Mouse (Mus musculus) midbrain, embryonic 13.5 days (tissue): ENCODE data around the gene 1700122O11Rik. TPM values are rescaled to one million over a fixed set of nuclear protein-coding genes. Genes with fewer than 3 reads are reported as not detected.

ENCODE experiments used
- ATAC-seq: fragments of 200-750 bp; cut with Nextera tagmentation; 2 replicates; pipeline ENCODE4 v1.8.0; 2017; ENCODE audit warnings: mild to moderate bottlenecking, moderate TSS enrichment, moderate library complexity
- H3K27ac ChIP-seq: fragments of 300-500 bp; sonication (generic); 2 replicates; pipeline ENCODE4 v1.5.1; 2015; ENCODE audit warnings: inconsistent platforms, mild to moderate bottlenecking, moderate library complexity
- H3K27me3 ChIP-seq: fragments of 300-500 bp; sonication (generic); 2 replicates; pipeline ENCODE4 v1.6.1; 2015; ENCODE audit warnings: mild to moderate bottlenecking, inconsistent platforms
- H3K36me3 ChIP-seq: fragments of 300-500 bp; sonication (generic); 2 replicates; pipeline ENCODE4 v1.6.1; 2015; ENCODE audit warnings: mild to moderate bottlenecking, inconsistent platforms
- H3K4me1 ChIP-seq: fragments of 300-500 bp; sonication (generic); replicated peaks from 2 replicates; pipeline ENCODE4 v1.6.1; 2015; ENCODE audit warnings: inconsistent platforms
- H3K4me2 ChIP-seq: fragments of 300-500 bp; sonication (generic); replicated peaks from 2 replicates; pipeline ENCODE4 v1.6.1; 2015; ENCODE audit warnings: moderate library complexity, mild to moderate bottlenecking, inconsistent platforms
- H3K4me3 ChIP-seq: fragments of 300-500 bp; sonication (generic); replicated peaks from 2 replicates; pipeline ENCODE4 v1.5.1; 2015; ENCODE audit warnings: mild to moderate bottlenecking, inconsistent platforms
- H3K9ac ChIP-seq: fragments of 300-500 bp; sonication (generic); replicated peaks from 2 replicates; pipeline ENCODE4 v1.6.1; 2015; ENCODE audit warnings: mild to moderate bottlenecking, inconsistent platforms
- H3K9me3 ChIP-seq: fragments of 300-500 bp; sonication (generic); 2 replicates; pipeline ENCODE4 v1.6.1; 2016; ENCODE audit warnings: mild to moderate bottlenecking, inconsistent platforms
- WGBS: fragments of 180-500 bp; shearing (Covaris S2); methylation state at CpG from one replicate; pipeline ENCODE4 v1.1.7; 2015; 5-methylcytosine and 5-hydroxymethylcytosine counted together
- polyA plus RNA-seq: library from polyadenylated mRNA; unstranded; fragments of >200 nt; fragmentation: Nextera tagmentation; extraction: Ambion mirVana; gene quantifications from 2 replicates; pipeline ENCODE4 v1.2.1, GENCODE M21; 2015

1700122O11Rik gene
- polyA plus RNA-seq = not detected in 2 replicates

DNA sequence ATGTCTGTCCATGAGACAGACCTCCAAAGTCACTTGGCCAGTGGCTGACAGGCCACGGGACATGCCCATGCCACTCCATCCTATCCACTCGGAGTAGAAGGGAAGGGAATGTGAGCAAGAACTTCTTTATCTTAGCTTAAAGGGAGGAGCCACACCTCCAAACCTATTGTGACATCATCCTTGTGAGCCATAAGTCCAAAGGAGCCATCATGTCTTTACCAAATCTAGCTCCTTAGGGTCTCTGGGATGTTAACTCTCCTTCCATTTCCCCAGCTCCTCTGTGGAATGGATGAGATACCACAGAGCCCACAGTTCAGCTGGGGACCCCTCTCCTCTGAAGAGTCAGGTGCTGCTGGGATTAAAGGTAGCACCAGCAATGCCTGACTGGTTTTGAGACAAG lies at the start of gene 1700122O11Rik:
Gene 1700122O11Rik (minus strand): TSS at position 101 of the 400 bp plus-strand sequence.
- 95% methylated on average over 2 of the region's 2 CpGs for WGBS
- peaks cover 22% of the 10 kb centered on the region for H3K27me3 ChIP-seq
- peaks cover 30% of the 10 kb centered on the region for H3K4me1 ChIP-seq
- H3K4me3 ChIP-seq = no peak within 1 kb of the TSS
- no peaks in the 10 kb centered on the region for H3K9me3 ChIP-seq
- ATAC-seq = no peak
- no peak within 1 kb of the TSS for H3K9ac ChIP-seq
- no peaks in the 10 kb centered on the region for H3K36me3 ChIP-seq
- H3K27ac ChIP-seq = no peak within 1 kb of the TSS
- no peak within 1 kb of the TSS for H3K4me2 ChIP-seq

DNA sequence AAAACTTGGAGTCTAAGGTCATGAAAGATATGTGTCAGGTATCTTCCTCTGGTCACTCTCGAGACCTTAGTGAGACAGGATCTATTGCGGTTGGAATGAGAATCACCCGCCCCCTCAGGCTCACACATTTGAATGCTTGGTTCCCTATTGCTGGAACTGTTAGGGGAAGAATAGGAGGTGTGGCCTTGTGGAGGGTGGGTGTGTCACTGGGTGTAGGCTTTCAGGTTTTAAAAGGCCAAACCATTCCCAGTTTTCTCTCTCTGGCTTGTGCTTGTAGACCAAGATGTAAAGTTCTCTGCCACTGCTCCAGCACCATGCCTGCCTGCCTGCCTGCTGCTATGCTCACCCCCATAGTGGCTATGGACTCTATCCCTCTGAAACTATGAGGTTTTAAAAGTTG lies 42.5 kb upstream of the 1700122O11Rik start:
- WGBS = 65% methylated on average over 3 of the region's 3 CpGs

DNA sequence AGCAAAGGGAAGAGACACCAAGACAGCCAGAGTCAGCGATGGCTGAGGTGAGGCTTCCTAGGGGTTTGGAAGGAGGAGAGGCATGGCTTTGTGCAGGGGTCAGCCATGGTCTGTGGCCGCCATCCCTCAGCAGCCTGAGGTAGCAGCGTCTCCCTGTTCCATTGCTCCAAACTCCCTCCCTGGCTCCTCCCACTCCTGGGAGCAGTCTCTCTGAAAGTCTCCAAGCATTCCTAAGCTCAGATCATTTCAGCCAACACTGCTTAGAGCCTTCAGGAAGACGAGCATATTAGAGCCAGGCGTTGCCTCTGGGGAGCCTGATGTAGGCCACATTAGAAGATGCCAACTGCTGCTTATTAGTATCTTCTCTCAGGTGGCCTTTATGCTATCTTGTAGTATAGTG lies 29.6 kb upstream of the 1700122O11Rik start:
- Histone ChIP-seq H3K9ac (no peak overlapping the region), H3K4me2 (no peak overlapping the region), H3K27ac (no peak overlapping the region), H3K36me3 (no peaks in the 10 kb centered on the region), H3K27me3 (0 out of 2 replicates have a peak, but pooled peaks cover 4% of the 10 kb centered on the region), H3K4me3 (no peak overlapping the region), H3K4me1 (peaks cover 22% of the 10 kb centered on the region), H3K9me3 (peaks cover 6% of the 10 kb centered on the region)
- 24% methylated on average over 5 of the region's 5 CpGs for WGBS
- no peak for ATAC-seq

More for the DNA sequence above, 42.5 kb upstream of the 1700122O11Rik start:
- Histone ChIP-seq H3K27ac (no peak overlapping the region), H3K4me1 (no peaks in the 10 kb centered on the region), H3K36me3 (no peaks in the 10 kb centered on the region), H3K27me3 (no peaks in the 10 kb centered on the region), H3K4me3 (no peak overlapping the region), H3K9me3 (no peaks in the 10 kb centered on the region), H3K4me2 (no peak overlapping the region), H3K9ac (no peak overlapping the region)
- ATAC-seq = no peak

DNA sequence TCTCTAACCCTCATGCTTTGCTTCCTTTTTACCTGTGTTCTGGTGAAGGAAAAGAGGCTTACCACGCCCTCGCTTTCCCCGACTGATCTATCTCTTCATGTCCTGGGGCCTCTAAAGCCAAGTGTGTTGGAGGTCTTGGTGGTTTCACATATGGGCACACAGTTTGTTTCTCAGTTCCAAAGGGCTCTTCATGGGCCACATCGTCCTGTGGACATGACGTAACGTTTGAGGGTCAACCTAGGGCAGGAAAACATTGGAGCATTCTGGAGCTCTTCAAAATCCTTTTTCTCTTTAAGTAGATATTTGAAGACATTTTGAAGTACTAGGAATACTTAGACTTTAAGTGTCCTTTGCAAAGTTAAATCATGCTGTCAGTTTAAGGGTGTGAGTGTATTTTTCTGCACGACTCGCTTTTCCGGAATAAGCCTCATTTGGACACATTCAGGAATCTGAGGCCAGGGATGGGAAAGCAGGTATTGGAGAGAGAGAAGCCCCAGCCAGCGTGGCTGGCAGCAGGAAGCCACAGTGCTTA lies 29.1 kb upstream of the 1700122O11Rik start:
- Histone ChIP-seq H3K4me3 (no peak overlapping the region), H3K27ac (no peak overlapping the region), H3K36me3 (no peaks in the 10 kb centered on the region), H3K4me1 (peaks cover 25% of the 10 kb centered on the region), H3K9ac (no peak overlapping the region), H3K9me3 (peaks cover 6% of the 10 kb centered on the region), H3K4me2 (no peak overlapping the region), H3K27me3 (0 out of 2 replicates have a peak, but pooled peaks cover 4% of the 10 kb centered on the region)
- 67% methylated on average over 10 of the region's 10 CpGs for WGBS
- ATAC-seq = no peak

DNA sequence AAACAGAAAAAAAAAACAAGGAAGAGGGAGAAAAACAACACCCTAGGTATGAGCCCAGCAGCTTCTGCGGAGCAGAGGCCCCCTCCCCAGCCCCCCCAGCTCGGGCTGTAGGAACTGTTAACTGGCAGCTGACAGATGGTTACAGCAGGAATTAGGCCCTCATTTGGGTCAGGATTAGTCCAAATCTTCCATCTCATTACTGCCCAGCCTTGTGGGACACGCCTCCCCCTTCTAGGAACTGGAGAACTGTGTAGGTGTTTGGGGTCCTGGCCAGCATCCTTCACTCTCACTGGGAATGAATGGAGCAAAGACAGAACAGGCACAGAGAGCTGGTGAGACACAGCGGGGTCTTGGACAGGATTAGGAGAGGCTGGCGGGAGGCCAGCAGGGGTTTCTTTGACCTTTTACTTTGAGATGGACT lies 27.0 kb upstream of the 1700122O11Rik start:
- H3K9ac ChIP-seq = no peak overlapping the region
- H3K4me3 ChIP-seq = no peak overlapping the region
- H3K4me1 ChIP-seq = peaks cover 32% of the 10 kb centered on the region
- no peaks in the 10 kb centered on the region for H3K9me3 ChIP-seq
- peak; percentile 46 for ATAC-seq
- H3K4me2 ChIP-seq = 0 out of 2 replicates have a peak overlapping the region, but pooled peaks have one; percentile 11
- 15% methylated on average over 5 of the region's 5 CpGs for WGBS
- 0 out of 2 replicates have a peak, but pooled peaks cover 4% of the 10 kb centered on the region for H3K27me3 ChIP-seq
- H3K27ac ChIP-seq = no peak overlapping the region; the same call in 1 of the 2 replicates
- H3K36me3 ChIP-seq = no peaks in the 10 kb centered on the region

DNA sequence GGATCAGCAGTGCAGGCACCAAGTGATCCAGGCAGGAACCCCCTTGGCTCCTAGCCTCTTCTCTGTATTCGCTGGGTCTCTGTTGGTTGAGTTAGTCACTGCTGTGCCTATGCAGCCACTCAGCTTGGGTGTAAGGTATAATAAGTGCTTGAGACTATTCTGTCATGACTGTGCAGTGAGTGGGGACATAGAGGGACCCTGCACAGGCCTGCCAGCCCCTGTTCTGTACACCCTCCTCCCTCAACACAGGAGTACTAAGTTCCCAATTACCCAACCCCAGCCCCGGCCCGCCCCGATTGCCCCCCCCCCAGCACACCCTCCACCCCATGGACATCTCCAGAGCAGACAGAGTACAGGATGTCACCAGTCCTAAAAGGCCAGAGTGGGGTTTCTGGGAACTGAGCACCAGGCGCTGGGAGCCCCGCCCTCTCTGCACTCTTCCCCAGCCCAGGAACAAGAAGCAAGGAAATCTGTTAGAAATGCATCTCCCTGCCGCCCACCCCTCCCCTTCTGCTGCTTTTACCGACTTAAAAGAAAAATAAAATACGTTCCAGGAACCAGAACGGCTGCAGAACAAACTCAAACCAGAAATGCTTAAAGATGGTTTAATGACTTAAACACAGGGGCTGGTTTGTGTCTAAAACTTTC lies 26.2 kb upstream of the 1700122O11Rik start:
- H3K4me1 ChIP-seq = peaks cover 32% of the 10 kb centered on the region
- H3K4me3 ChIP-seq = no peak overlapping the region
- peaks cover 6% of the 10 kb centered on the region; the same call in 1 of the 2 replicates for H3K27me3 ChIP-seq
- peak; percentile 57; the same call in 1 of the 2 replicates for ATAC-seq
- no peaks in the 10 kb centered on the region for H3K36me3 ChIP-seq
- no peak overlapping the region for H3K27ac ChIP-seq
- no peak overlapping the region for H3K4me2 ChIP-seq
- WGBS = 37% methylated on average over 10 of the region's 10 CpGs
- no peaks in the 10 kb centered on the region for H3K9me3 ChIP-seq
- no peak overlapping the region for H3K9ac ChIP-seq

DNA sequence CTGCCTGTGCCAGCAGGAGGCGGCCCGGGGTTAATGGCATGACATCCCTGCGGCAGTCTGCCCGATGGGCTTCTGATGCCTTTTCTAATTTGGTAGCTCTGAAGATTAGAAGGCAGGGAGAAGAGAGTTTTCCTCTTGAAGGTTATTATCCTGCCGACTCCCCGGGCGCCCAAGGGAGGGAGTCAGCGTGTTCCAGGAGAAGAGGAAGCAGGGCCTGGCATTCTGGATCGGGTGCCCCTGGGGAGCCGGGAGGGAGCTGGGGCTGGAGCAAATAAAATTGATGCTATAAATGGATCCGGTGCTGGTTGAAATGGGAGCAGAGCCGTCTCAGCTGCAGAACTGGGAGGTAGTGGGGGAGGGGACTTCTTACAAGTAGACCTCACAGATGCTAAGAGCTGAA lies 19.3 kb upstream of the 1700122O11Rik start:
- H3K4me2 ChIP-seq = peak overlapping the region; percentile 26
- no peak overlapping the region for H3K4me3 ChIP-seq
- WGBS = 3% methylated on average over 12 of the region's 12 CpGs
- H3K9ac ChIP-seq = no peak overlapping the region
- H3K27me3 ChIP-seq = peaks cover 17% of the 10 kb centered on the region
- H3K9me3 ChIP-seq = no peaks in the 10 kb centered on the region
- H3K36me3 ChIP-seq = no peaks in the 10 kb centered on the region
- H3K27ac ChIP-seq = peak overlapping the region; percentile 66
- H3K4me1 ChIP-seq = peaks cover 36% of the 10 kb centered on the region
- ATAC-seq = peak; percentile 28; the same call in 1 of the 2 replicates

DNA sequence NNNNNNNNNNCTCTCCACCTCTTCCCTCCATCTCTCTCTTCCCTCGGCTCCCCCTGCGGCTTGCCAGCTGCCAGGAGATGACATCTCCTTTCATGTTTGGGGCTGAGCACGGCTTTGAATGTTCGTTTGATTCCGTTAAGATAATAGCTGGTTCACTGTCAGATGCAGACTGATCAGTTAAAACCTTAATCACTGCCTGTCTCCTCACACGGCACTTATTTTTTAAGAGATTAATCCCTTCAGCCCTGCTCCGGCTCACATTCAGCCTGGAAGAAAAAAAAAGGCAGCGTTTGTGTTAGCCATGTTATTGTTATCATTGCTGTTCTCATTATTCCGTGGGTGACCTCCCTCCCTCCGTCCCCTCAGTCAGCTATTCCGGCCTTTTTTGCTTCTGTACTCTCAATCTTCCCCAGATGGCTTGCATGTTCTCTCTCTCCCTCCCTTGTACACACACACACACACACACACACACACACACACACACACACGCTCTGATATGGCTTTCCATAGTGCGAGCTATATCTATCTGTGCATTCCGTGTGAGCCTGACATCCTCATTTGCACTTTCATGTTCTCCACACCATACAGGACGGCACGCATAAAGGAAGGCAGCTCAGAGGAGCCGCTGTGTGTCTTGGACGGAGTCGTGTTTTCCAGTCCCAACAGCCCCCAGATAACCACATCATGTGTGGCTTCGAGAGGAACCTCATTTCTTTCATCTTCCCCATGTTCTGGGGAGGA lies 17.2 kb upstream of the 1700122O11Rik start:
- Histone ChIP-seq H3K27me3 (peaks cover 17% of the 10 kb centered on the region), H3K27ac (peak overlapping the region; percentile 77), H3K4me1 (peaks cover 26% of the 10 kb centered on the region), H3K4me2 (peak overlapping the region; percentile 34), H3K4me3 (no peak overlapping the region), H3K9me3 (no peaks in the 10 kb centered on the region), H3K9ac (no peak overlapping the region; the same call in 1 of the 2 replicates), H3K36me3 (no peaks in the 10 kb centered on the region)
- peak; percentile 59; the same call in 1 of the 2 replicates for ATAC-seq
- WGBS = 23% methylated on average over 20 of the region's 20 CpGs

DNA sequence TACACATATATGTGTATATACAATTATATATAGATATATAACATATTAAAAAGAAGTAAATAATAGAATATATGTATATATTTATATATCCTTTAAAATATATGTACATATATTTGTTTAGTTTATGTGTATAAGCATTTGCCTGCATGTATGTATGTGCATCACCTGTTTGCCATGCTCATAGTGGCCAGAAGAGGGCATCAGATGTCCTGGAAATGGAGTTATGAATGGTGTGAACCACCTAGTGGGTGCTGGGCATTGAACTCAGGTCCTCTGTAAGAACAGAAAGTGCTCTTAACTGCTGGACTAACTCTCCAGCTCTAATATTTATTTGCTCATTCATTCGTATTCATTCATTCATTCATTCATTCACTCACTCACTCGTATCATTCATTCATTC lies 15.6 kb upstream of the 1700122O11Rik start:
- Histone ChIP-seq H3K4me2 (no peak overlapping the region), H3K27ac (no peak overlapping the region), H3K9ac (no peak overlapping the region), H3K9me3 (no peaks in the 10 kb centered on the region), H3K27me3 (peaks cover 12% of the 10 kb centered on the region; the same call in 1 of the 2 replicates), H3K4me1 (peaks cover 26% of the 10 kb centered on the region), H3K4me3 (no peak overlapping the region), H3K36me3 (no peaks in the 10 kb centered on the region)
- no peak for ATAC-seq
- WGBS = 83% methylated on average over 2 of the region's 2 CpGs

DNA sequence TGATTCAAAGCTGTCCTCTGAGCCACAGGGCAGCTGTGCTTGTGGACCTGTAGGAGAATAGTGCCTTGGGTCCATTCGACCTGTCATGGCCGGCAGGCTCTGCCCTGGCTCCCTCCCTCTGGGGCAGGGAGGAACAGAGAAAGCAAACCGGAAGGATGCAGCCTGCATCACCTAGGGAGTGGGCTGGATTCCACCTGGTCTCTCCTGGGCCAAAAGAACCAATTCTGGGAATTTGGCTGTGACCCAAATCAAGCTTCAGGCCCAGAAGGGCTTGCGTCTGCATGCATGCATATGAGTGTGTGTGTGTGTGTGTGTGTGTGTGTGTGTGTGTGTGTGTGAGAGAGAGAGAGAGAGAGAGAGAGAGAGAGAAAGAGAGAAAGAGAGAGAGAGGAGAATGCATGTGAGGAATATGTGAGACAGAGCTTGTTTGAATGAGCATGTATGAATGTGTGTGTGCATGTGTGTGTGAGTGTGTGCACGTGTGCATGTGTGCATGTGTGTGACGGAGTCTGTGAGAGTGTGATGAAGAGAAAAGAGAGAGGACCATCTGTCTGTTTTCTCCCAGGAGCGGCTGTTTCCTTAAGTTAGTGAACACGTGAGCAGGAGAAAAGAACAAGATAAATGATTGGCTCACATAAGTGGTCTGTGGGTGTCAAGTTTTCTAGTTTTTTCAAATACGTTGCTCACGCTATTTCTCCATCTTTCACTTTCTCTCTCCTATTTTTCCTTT lies 14.4 kb upstream of the 1700122O11Rik start:
- Histone ChIP-seq H3K4me2 (no peak overlapping the region), H3K27me3 (peaks cover 9% of the 10 kb centered on the region; the same call in 1 of the 2 replicates), H3K36me3 (no peaks in the 10 kb centered on the region), H3K9ac (no peak overlapping the region), H3K27ac (no peak overlapping the region), H3K4me1 (peaks cover 18% of the 10 kb centered on the region), H3K9me3 (no peaks in the 10 kb centered on the region), H3K4me3 (no peak overlapping the region)
- ATAC-seq = no peak
- 80% methylated on average over 10 of the region's 10 CpGs for WGBS

DNA sequence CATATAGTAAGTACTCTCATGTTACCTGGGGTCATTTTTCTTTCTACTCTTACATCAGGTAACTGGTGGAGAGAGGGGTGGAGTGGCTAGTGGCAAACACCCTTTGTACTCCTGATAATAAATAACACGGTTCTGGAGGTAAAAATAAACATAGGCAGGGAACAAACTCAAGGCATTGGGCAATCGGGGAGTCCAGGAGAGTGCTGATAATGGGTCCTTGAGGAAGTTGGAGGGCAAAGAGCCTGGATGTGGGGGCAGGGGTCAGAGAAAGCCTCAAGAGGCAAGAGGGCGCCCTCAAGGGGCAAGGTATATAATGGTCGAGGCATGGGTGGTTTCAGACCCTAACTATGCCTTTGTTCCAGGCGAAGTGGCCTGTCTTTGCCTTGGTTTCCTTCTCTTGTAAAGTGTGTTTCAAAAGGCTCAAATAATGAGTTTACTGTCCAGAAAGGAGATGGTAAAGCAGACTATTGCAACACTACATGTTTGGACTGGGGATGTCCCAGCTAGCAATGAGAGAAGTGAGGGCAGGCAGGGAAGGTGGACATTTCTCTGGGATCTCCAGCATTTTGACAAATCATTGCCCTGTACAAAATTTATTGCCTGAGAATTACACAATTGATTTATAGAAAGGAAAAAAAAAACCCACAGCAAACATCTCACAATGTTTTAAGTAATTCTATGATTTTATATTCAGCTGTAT lies 13.7 kb upstream of the 1700122O11Rik start:
- H3K4me3 ChIP-seq = no peak overlapping the region
- H3K9me3 ChIP-seq = no peaks in the 10 kb centered on the region
- 84% methylated on average over 5 of the region's 5 CpGs for WGBS
- no peak overlapping the region for H3K4me2 ChIP-seq
- H3K4me1 ChIP-seq = peaks cover 11% of the 10 kb centered on the region
- no peaks in the 10 kb centered on the region for H3K36me3 ChIP-seq
- no peak overlapping the region for H3K27ac ChIP-seq
- H3K27me3 ChIP-seq = peaks cover 8% of the 10 kb centered on the region; the same call in 1 of the 2 replicates
- no peak overlapping the region for H3K9ac ChIP-seq
- no peak for ATAC-seq
